Mouse (Mus musculus) cerebellum, adult 11-12 months (tissue): Measurements from ENCODE around the gene Gimap4.

Experiments
- DNase-seq: peaks from one replicate; pipeline ENCODE4 v3.0.0; 2022

Gimap4 gene

DNA sequence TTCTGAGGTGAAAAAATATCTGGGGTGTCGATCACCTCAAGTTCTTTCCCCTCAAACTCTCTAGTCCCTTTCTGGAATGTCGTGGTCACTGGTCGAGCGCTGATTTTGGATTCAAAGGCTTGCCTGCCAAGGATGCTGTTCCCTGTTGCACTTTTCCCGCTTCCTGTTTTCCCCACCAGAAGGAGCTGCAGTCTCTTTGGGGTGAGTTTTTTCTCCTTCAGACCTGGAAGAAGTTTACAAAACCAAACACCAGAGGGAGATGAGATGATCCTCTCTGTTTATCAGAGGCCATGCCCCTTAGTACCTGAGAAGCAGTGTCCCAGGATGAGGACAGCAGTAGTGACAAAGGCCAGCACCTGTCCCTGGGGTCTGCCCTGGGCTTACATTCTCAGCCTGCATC is 18.3 kb downstream of the Gimap4 start:
- no peak for DNase-seq

DNA sequence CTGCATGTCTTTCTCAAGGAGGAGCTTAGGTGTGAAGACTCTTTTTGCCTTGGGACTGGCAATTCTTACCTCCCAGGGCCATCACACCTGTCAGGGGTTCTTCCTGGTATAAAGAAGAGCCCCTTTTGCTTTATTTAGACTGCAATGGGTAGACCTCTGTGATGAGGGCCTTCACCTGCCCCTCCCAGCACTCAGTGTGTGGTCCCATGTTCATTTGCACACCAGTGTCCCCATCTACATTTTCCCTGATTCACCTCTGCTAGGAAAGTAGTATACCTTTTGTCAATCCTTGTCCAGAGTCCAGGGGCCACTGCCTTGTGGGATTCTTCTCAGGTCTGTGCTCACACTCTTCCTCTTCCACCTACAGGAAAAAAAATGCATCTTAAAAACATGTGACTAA is 19.8 kb downstream of the Gimap4 start:
- DNase-seq: no peak

DNA sequence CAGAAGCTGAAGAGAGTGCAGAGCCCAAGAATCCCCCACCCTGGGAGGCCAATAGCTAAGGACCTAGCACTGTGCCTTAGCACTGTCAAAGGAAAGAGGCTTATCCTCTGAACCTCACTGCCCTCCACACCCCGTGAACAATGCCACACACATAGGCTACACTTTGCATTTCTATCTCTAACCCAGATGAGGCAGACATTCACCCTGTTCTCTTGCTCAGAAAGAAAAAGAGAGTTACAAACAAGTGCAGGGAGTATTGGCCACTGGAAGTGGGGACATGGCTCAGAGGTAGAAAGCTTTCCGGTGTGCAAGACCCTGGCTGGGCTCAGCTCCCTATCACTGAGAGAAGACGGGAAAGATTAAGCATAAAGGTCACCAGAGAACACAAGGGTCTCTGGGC is 21.8 kb downstream of the Gimap4 start:
- no peak for DNase-seq

DNA sequence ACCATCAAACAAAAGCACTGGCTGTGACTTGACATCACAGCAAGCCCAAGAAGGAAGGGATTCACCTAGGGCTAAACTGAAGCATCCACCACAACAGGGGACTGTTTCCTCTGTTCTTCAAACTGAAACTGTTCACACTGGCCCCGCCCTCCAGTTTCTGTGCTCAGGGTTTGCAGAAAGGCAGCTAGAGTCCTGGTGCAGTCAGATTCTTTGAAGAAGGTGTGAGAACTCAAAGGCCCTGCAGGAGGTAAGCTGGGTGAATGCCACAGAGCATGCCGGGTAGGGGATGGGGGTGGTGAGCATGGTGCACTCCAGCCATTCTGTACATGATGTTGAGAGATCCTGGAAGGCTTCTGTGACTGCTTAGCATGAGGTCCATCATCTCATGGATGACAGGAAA is 34.1 kb downstream of the Gimap4 start, which contains the start of the genes Gm28053 and Gimap7:
Gm28053 (plus strand) TSS at position 153 of the 400 bp plus-strand sequence.
Gimap7 (plus strand) TSS at position 167 of the 400 bp plus-strand sequence.
- DNase-seq: no peak

DNA sequence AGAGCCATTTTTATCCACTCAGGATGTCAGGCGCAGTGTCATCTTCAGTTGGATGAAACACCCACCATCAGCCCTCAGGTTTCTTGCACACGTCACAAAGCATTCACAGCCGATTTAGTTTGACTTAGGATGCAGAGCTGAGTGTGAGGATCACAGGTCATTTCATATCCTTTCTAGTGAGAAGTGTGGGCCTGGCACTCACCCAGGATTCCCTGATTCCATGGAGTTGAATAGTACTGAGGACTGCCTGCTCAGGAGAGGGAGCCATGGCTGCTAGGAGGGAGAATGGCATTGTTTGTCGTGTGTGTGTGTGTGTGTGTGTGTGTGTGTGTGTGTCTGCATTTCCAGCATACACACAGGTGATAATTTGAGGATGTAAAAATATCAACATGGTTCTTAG is 36.0 kb downstream of the Gimap4 start:
- no peak for DNase-seq

DNA sequence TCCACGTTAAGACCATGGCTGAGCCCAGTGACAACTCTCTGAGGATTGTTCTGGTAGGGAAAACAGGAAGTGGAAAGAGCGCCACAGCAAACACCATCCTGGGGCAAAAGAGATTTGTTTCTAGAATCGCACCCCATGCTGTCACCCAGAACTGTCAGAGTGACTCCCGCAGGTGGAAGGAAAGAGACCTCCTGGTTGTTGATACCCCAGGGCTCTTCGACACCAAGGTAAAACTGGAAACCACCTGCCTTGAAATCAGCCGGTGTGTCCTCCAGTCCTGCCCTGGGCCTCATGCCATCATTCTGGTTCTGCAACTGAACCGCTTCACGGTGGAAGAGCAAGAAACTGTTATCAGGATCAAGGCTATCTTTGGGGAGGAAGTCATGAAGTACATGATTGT is 39.1 kb downstream of the Gimap4 start:
- DNase-seq: no peak

DNA sequence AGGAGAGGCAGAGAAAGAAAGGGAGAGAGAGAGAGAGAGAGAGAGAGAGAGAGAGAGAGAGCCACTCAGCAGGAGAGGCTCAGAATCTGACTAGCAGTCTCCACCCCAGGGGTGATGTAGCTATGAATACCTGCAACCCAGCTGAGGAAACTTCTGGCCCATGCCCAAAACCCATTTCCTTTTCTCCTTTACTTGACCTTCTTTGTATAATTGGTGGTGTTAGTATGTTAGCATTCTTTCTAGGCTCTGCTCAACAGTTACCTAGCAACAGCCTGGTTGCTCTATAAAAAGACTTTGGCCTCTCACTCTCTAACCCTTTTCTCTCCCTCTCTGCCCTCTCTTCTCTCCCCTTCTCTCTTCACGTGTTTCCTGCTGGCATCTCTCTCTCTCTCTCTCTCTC is 41.1 kb downstream of the Gimap4 start:
- DNase-seq: no peak

DNA sequence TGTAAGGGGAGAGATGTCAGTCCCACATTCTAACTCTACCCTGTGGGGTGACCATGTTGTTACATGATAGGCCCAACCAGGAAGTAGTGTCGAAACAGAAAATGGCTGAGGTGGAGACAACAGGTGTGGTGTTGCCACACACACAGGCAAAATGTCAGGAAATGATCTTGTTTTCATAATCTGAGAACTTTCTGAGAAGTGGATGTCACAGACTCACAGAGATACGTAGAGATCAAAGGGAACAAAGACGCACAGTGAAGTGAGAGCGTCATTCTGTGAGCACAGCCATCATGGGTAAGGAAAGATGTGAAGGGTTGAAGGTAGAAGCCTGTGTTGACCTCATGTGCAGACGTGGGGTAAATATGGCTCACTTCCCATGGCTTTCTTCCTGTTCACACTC is 43.4 kb downstream of the Gimap4 start:
- no peak for DNase-seq

DNA sequence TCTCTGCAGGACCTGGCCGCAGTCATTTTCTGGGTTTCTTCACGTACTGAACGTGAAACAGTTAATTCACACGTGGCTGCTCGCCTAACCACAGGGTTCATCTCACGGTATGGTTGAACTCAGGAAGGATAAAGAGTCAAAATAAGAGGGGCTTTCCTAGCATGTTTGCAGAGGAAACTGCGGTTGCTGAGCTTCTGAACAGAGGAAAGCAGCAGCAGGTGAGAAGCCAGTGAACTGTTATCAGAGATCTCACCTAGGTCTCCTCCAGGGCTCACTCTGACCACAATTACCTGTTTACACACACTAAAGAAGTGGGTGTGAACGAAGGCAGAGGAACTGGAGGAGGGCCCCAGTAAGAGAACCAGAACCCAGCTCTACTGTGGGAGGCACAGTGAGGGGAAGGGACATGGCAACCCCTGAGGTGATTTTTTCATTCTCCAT is 48.5 kb downstream of the Gimap4 start:
- no peak for DNase-seq

DNA sequence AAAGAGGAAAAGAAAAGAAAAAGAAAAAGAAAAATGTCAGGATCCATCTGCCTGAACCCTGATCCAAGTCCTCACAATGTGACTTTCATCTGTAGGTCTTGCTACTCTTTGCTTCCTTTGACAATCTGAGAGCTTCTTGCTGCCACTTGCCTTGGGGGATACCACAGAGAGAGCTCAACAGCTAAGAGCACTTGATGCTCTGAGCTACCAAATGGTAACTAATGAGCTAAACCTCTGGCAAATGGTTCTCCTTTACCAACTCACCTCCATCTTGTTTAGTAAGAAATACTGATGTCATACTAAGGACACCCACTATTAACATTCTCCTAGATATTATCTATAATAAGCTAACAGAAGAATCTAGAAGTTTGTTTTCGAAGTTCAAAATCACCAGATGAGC is 49.3 kb downstream of the Gimap4 start:
- no peak for DNase-seq

DNA sequence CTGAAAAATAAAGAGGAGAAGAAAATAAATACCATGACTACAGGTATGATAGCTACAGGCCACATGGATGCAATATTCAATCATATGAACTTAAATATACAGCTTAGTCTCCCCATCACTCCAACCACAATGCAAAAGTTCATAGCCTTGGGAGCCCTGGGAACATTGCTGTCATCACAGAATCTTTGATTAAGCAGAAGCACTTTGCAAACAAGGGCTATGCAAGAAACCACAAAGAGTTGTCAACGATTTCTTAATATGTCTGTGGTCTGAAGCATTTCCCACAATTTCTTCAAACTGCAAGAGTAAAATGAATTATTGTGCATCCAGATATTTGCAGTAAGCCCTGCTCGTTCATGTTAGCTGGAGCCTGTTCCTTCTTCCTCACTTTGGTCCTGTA is 52.7 kb downstream of the Gimap4 start:
- DNase-seq: no peak

DNA sequence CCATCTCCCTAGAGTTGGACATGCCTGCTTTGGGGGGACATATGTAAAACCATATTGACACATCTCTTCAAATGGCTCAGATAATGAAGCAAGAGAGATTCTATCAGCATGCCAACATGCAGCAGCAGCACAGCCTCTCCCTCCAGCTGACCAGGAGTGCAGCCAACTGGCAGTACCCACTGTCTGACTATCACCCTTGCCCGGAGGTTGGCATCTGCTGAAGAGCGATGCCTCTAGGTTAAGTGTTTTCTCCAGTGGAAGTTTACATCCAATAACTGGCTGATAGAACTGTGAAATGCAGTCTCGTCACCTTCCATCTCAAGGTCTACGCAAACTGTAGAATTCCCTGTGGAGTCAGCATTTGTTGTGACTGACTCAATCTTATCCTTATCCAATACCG is 53.3 kb downstream of the Gimap4 start:
- DNase-seq: no peak

DNA sequence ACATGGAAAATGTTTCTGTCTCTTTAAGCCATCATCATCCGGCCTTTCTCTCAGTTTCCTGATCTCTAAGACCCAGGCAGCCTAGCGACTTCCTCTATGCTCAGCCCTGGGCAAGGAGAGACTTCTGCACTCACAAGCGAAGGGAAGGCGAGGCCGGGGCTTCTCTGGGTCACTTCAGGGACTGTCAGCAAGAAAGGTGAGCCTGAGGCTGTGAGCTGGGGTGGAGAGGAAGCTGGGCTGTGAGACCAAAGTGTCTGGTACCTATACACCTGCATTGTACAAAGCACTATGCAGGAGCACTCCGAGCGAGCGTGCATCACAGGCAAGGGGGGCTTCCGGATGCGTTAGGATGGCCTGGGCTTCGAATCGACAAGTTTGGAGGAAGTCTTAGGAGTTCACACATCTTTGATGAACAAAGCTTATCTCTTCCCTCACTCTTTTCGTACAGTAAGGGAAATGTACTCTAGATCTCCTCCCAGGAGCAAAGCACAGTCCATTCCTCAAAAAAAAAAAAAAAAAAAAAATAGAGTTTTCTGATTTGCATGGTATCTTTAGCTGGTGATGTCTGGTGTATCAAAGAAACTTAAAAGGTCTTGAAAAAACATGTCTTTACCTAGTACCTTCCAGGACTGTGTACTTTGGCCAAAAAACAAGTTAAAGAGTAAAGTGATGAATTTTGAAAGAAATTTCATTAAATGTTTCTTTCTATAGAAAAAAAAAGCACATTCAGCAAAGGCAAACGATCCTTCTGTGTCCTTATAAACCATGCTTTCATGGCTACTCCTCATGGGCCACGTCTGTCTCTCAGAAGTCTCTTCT is 54.8 kb downstream of the Gimap4 start, which contains the start of gene Gimap1:
Gimap1 (plus strand) TSS at position 94 of the 819 bp plus-strand sequence.
- DNase-seq: no peak

DNA sequence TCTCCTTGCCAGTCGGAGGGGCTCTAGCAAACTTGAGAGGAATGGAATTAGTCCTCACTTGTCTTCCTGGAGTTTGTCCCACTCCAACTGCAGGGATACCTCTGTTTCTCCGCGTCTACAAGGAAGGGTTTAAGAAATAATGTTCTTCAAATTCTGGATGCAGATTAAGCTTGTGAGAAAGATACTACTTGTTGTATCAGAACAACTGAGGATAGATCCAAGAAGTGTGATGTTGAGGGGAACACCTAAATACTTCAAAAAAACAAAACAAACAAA is 55.4 kb downstream of the Gimap4 start:
- no peak for DNase-seq

DNA sequence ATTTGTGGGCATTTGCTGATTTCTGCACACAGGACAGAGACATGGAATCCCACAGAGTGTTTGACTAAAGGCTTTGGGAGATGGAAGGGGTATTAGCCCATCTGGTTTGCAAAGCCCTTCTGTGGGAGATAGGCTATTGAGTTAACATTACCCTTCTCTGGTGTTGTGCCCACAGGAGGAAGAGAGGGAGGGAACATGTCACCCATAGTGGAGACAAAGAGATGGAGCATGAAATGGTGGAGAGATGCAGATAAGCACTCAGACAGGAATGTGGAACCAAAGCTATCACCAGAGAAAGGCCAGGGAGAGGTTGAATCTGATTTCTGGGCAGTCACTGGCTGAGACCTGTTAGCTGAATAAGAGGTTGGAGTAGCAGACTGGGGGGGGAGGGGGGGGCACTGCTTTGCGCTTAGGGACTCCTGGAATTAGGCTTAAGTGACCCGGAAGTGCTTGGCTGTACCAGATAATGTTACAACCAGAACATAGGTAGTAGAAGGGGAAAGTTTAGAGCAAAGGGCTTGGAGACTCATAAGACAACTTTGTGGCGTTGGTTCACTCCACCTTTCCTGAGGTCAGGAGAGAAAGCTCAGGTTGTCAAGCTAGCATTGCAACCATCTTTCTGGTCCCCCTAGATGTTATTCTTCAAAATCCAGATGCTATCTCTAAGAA is 56.3 kb downstream of the Gimap4 start:
- no peak for DNase-seq

DNA sequence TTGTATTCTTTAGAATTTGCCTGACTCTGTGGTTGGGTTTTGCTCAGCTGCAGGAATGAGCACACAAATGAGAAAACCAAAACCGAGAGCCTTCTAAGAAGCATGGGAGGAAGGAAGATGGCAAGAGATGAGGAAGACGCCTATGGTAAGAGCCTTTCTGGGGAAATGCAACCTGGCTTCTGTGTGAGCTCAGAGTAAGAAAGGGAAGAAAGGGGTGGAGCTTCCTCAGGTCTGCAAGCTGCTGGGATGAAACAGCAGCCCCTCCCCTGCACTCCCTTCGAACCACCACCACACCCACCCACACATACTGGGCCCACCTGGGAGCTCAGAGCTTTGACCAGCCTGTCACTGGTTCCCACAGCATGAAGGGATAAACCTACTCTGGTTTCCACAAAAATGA is 56.9 kb downstream of the Gimap4 start:
- no peak for DNase-seq
